Mouse (Mus musculus) G1E (cell line): ENCODE measurements around the gene Srpr.

Experiments
- CTCF ChIP-seq: IDR thresholded peaks from 2 replicates; pipeline ENCODE4 v1.5.1; 2012; ENCODE audit warnings: low read depth, low read length, inconsistent platforms, mixed read lengths
- POLR2AphosphoS5 ChIP-seq: IDR thresholded peaks from 2 replicates; pipeline ENCODE4 v1.6.1; 2012; ENCODE audit warnings: low read depth, low read length, inconsistent platforms; ENCODE audit not compliant: insufficient replicate concordance

DNA sequence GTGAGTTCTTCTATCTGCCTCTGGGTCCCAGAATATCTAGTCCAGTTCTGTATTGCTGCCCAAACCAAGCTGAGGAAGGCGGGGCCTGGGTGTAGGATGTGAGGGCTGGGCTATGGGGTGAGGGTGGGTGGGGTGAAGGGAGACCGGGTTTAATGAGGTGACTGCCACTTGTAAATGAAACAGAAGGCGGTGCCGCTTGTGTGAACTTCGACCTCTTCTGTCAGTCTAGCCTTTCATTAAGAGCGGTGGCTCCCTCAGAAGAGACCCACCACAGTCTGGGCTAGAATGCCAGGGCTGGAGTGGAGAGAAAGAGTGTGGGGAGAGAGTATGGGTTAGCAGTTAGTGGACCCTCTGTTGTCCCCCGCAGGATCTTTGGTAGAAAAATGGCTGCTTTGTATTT lies 90.0 kb downstream of the Srpr start:
- TF ChIP-seq CTCF (no peak), POLR2AphosphoS5 (no peak)
